Mouse (Mus musculus): Measurements from ENCODE around the gene Phactr2.

DNA sequence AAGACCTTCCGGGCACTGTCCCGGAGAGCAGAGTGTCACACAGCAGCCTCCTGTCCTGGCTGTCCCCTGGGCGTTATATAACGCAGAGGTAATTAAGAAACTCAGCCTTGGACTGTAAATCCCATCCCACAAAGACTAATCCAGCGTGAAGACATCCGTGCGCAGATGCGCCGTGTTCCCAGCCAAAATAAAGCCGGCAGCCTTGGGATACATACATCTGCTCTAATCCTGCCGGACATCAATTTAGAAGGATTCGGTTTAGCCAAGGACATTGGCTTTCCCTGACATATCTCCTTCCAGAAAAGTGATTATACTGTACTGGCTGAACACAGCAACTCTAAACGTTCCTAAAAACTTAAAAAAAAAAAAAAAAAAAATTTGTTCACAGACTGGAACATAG, 45.0 kb downstream of the Phactr2 start:
- no peak for TF ChIP-seq SIN3A (IDR thresholded peaks at IDR 0.05; ENCODE audit: low read length)
- TF ChIP-seq CTCF (IDR thresholded peaks at IDR 0.05 in 2 of 3, conservative IDR thresholded peaks at IDR 0.05 in 1 of 3; ENCODE audit: control insufficient read depth in 1 of 3, insufficient read depth in 1 of 3, low read depth in 2 of 3, low read length in 3 of 3, poor library complexity in 1 of 3, severe bottlenecking in 1 of 3): no peak
